Mouse (Mus musculus): ENCODE data around the gene Hacd4.

Hacd4 gene

GRCm38 (mm10) chr4:88438326-88438989 lies at the start of gene Hacd4:
TSS of gene Hacd4 (minus strand) at chr4:88438928.
- DNase-seq (ENCODE audit: low spot score) = peak; percentile 85

GRCm38 (mm10) chr4:88488107-88488506 lies 49.4 kb upstream of the Hacd4 start:
- no peak for DNase-seq (ENCODE audit: low spot score)

- no peak for DNase-seq (ENCODE audit: low spot score)
Observed at GRCm38 (mm10) chr4:88480130-88480529, 41.4 kb upstream of the Hacd4 start.

- DNase-seq (ENCODE audit: low spot score) = no peak
Observed at GRCm38 (mm10) chr4:88478809-88479186, 40.1 kb upstream of the Hacd4 start.

- DNase-seq (ENCODE audit: low spot score) = no peak
Observed at GRCm38 (mm10) chr4:88478177-88478808, 39.6 kb upstream of the Hacd4 start.

GRCm38 (mm10) chr4:88476511-88477210 lies 37.9 kb upstream of the Hacd4 start:
- DNase-seq (ENCODE audit: low spot score) = peak; percentile 61

- DNase-seq (ENCODE audit: low spot score) = no peak
Observed at GRCm38 (mm10) chr4:88476084-88476483, 37.4 kb upstream of the Hacd4 start.

GRCm38 (mm10) chr4:88471528-88471927 lies 32.8 kb upstream of the Hacd4 start:
- DNase-seq (ENCODE audit: low spot score) = no peak

- DNase-seq (ENCODE audit: low spot score) = no peak
Observed at GRCm38 (mm10) chr4:88464574-88464973, 25.8 kb upstream of the Hacd4 start.

- no peak for DNase-seq (ENCODE audit: low spot score)
Observed at GRCm38 (mm10) chr4:88462981-88463646, 24.4 kb upstream of the Hacd4 start.

- no peak for DNase-seq (ENCODE audit: low spot score)
Observed at GRCm38 (mm10) chr4:88462501-88462900, 23.8 kb upstream of the Hacd4 start.

- no peak for DNase-seq (ENCODE audit: low spot score)
Observed at GRCm38 (mm10) chr4:88461315-88461714, 22.6 kb upstream of the Hacd4 start.

GRCm38 (mm10) chr4:88458673-88459072 lies 19.9 kb upstream of the Hacd4 start:
- DNase-seq (ENCODE audit: low spot score) = no peak

GRCm38 (mm10) chr4:88458093-88458492 lies 19.4 kb upstream of the Hacd4 start:
- no peak for DNase-seq (ENCODE audit: low spot score)

GRCm38 (mm10) chr4:88450087-88450765 lies 11.5 kb upstream of the Hacd4 start:
- no peak for DNase-seq (ENCODE audit: low spot score)

- DNase-seq (ENCODE audit: low spot score) = no peak
Observed at GRCm38 (mm10) chr4:88448976-88449375, 10.2 kb upstream of the Hacd4 start.

GRCm38 (mm10) chr4:88440814-88441213 lies 2.1 kb upstream of the Hacd4 start:
- no peak for DNase-seq (ENCODE audit: low spot score)

GRCm38 (mm10) chr4:88439669-88440123 lies 968 bp upstream of the Hacd4 start:
- DNase-seq (ENCODE audit: low spot score) = no peak

- DNase-seq (ENCODE audit: low spot score) = no peak
Observed at GRCm38 (mm10) chr4:88438990-88439329, 232 bp upstream of the Hacd4 start.

- DNase-seq (ENCODE audit: low spot score) = no peak
Observed at GRCm38 (mm10) chr4:88437917-88438316, 811 bp downstream of the Hacd4 start.

GRCm38 (mm10) chr4:88437166-88437565 lies 1.6 kb downstream of the Hacd4 start:
- DNase-seq (ENCODE audit: low spot score) = no peak

- no peak for DNase-seq (ENCODE audit: low spot score)
Observed at GRCm38 (mm10) chr4:88436593-88437165, 2.0 kb downstream of the Hacd4 start.

Measured in yolk sac, embryonic 10.5 days (tissue).